In the genomic region with DNA sequence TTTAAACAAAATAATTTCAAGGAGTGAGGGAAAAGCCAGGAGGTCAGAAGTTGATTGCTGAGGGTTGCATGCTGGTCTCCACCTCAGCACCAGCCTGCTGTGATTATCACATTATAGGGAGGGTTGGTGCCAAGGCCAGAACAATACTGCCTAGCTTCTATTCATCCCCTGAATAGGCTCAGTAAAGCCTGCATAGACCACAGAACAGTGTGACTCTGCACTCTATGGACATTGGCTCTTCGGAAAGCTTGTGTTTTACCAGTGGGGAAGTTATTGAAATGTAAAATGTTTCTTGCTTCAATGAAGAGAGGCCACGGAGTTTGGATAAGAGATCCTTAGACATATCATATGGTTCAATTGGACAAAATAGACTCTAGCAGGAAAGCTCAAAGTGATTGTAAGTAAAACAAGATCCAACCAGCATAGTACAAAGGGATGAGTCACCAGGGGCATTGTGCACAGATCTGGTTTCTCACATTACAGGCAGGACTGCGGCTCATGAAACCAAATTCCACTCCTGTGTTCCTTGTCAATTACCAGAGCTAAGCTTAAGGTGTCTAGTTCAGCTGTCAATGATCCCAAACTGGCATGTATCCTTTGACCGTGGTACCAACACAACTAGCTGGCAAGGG, we compare ENCODE assay signal across 15 mouse cellular contexts.
DNase-seq lines count a peak whose midpoint lies in the region; ATAC-seq and TF ChIP-seq lines count a peak whose summit lies in the region.
"Had no signal": no experiment of that assay in that cellular context is flagged by ENCODE, and none has a peak within 500 bp of the region (broad histone marks: within the 10 kb centered on the region; RNA-seq: fewer than 3 reads in every experiment).

No protein-coding gene starts in this region.

- no peaks in the 10 kb centered on the region for H3K4me1 ChIP-seq in embryonic facial prominence, embryonic 11.5 days (ENCODE audit: control insufficient read depth, insufficient read depth, low read length)
- H3K4me1 ChIP-seq in embryonic facial prominence, embryonic 10.5 days = peaks cover 8% of the 10 kb centered on the region
- H3K4me1 ChIP-seq in forebrain, embryonic 15.5 days = no peaks in the 10 kb centered on the region
- peaks cover 5% of the 10 kb centered on the region; the same call in 1 of the 2 replicates for H3K4me1 ChIP-seq in midbrain, embryonic 14.5 days (ENCODE audit: control insufficient read depth, insufficient read depth, low read length)
- no peaks in the 10 kb centered on the region for H3K4me1 ChIP-seq in heart, embryonic 10.5 days
- H3K4me1 ChIP-seq in lung, postnatal 0 days (ENCODE audit: insufficient read depth, low read depth, low read length) = no peaks in the 10 kb centered on the region
- H3K4me1 ChIP-seq: hindbrain, embryonic 15.5 days; kidney, embryonic 15.5 days; limb, embryonic 13.5 days; neural tube, embryonic 12.5 days had no signal

- H3K9me3 ChIP-seq in embryonic facial prominence, embryonic 11.5 days (replicated peaks; ENCODE audit: control insufficient read depth, low read length) = no peaks in the 10 kb centered on the region
- no peaks in the 10 kb centered on the region for H3K9me3 ChIP-seq in embryonic facial prominence, embryonic 10.5 days
- H3K9me3 ChIP-seq in forebrain, embryonic 15.5 days = no peaks in the 10 kb centered on the region
- no peaks in the 10 kb centered on the region for H3K9me3 ChIP-seq in midbrain, embryonic 14.5 days (ENCODE audit: control insufficient read depth, low read length)
- no peaks in the 10 kb centered on the region for H3K9me3 ChIP-seq in heart, embryonic 10.5 days
- H3K9me3 ChIP-seq in lung, postnatal 0 days (ENCODE audit: low read length) = no peaks in the 10 kb centered on the region
- H3K9me3 ChIP-seq: hindbrain, embryonic 15.5 days; kidney, embryonic 15.5 days; limb, embryonic 13.5 days; neural tube, embryonic 12.5 days had no signal

- no peak; the same call in 1 of the 2 replicates for ATAC-seq in embryonic facial prominence, embryonic 11.5 days (replicated peaks; ENCODE audit: insufficient number of reproducible peaks, low FRiP score, low TSS enrichment, low read depth)
- ATAC-seq in forebrain, embryonic 15.5 days (replicated peaks) = 0 out of 2 replicates have a peak, but pooled peaks have one; percentile 70
- no peak; the same call in 1 of the 2 replicates for ATAC-seq in midbrain, embryonic 14.5 days (ENCODE audit: low FRiP score, low TSS enrichment)
- no peak for ATAC-seq in lung, postnatal 0 days
- ATAC-seq: liver, postnatal 0 days had no signal

- peak; percentile 17 for DNase-seq in embryonic facial prominence, embryonic 11.5 days (ENCODE audit: low spot score)
- no peak for DNase-seq in embryonic facial prominence, embryonic 10.5 days (ENCODE audit: low spot score)
- peak; percentile 72 for DNase-seq in brain, embryonic 14.5 days (ENCODE audit: low read depth)
- DNase-seq in midbrain, embryonic 14.5 days = peak; percentile 27
- DNase-seq in thymus, postnatal 0 days (ENCODE audit: low spot score) = no peak
- DNase-seq in heart, embryonic 10.5 days (ENCODE audit: low spot score) = no peak
- DNase-seq in lung, postnatal 0 days (ENCODE audit: low spot score) = no peak
- DNase-seq: cerebellum, adult 9-11 months; liver, postnatal 0 days had no signal

- WGBS in embryonic facial prominence, embryonic 11.5 days = 59% methylated on average over 4 of the region's 4 CpGs
- 56% methylated on average over 4 of the region's 4 CpGs for WGBS in embryonic facial prominence, embryonic 10.5 days
- 18% methylated on average over 4 of the region's 4 CpGs for WGBS in forebrain, embryonic 15.5 days
- 5% methylated on average over 4 of the region's 4 CpGs for WGBS in midbrain, embryonic 14.5 days
- WGBS in heart, embryonic 10.5 days = 80% methylated on average over 4 of the region's 4 CpGs
- WGBS in lung, postnatal 0 days = 91% methylated on average over 4 of the region's 4 CpGs

- no peaks in the 10 kb centered on the region for H3K27me3 ChIP-seq in embryonic facial prominence, embryonic 11.5 days (ENCODE audit: control insufficient read depth, insufficient read depth, low read length)
- peaks cover 14% of the 10 kb centered on the region; the same call in 1 of the 2 replicates for H3K27me3 ChIP-seq in embryonic facial prominence, embryonic 10.5 days (replicated peaks; ENCODE audit: low read depth, poor library complexity, severe bottlenecking)
- no peaks in the 10 kb centered on the region for H3K27me3 ChIP-seq in forebrain, embryonic 15.5 days
- H3K27me3 ChIP-seq in midbrain, embryonic 14.5 days (ENCODE audit: control insufficient read depth, insufficient read depth, low read length) = peaks cover 20% of the 10 kb centered on the region; the same call in 1 of the 2 replicates
- no peaks in the 10 kb centered on the region for H3K27me3 ChIP-seq in heart, embryonic 10.5 days (ENCODE audit: insufficient read depth, poor library complexity, severe bottlenecking)
- no peaks in the 10 kb centered on the region for H3K27me3 ChIP-seq in lung, postnatal 0 days (replicated peaks; ENCODE audit: insufficient read depth, low read length)
- H3K27me3 ChIP-seq: kidney, embryonic 15.5 days; limb, embryonic 13.5 days; neural tube, embryonic 12.5 days had no signal

- no peak for TF ChIP-seq POLR2A in brain, embryonic 14.5 days (IDR thresholded peaks at IDR 0.05; ENCODE audit: borderline replicate concordance, extremely low read depth, insufficient read depth, insufficient read length, poor library complexity, severe bottlenecking)

- no peak for TF ChIP-seq CTCF in brain, embryonic 14.5 days (IDR thresholded peaks at IDR 0.05; ENCODE audit: borderline replicate concordance, extremely low read depth, insufficient read depth, insufficient read length)
- TF ChIP-seq CTCF in lung, postnatal 0 days (IDR thresholded peaks at IDR 0.05) = no peak

- TF ChIP-seq EP300 in lung, postnatal 0 days (IDR thresholded peaks at IDR 0.05) = no peak

- no peak overlapping the region for H3K27ac ChIP-seq in embryonic facial prominence, embryonic 11.5 days (replicated peaks; ENCODE audit: low read depth, low read length)
- no peak overlapping the region for H3K27ac ChIP-seq in embryonic facial prominence, embryonic 10.5 days (replicated peaks)
- H3K27ac ChIP-seq in forebrain, embryonic 15.5 days (replicated peaks) = no peak overlapping the region
- no peak overlapping the region for H3K27ac ChIP-seq in midbrain, embryonic 14.5 days (replicated peaks; ENCODE audit: low read depth, low read length)
- H3K27ac ChIP-seq in heart, embryonic 10.5 days = no peak overlapping the region
- no peak overlapping the region for H3K27ac ChIP-seq in lung, postnatal 0 days (ENCODE audit: low read length)
- H3K27ac ChIP-seq: hindbrain, embryonic 15.5 days; kidney, embryonic 15.5 days; limb, embryonic 13.5 days; neural tube, embryonic 12.5 days had no signal

- H3K9ac ChIP-seq in embryonic facial prominence, embryonic 11.5 days (replicated peaks; ENCODE audit: low read length) = no peak overlapping the region
- H3K9ac ChIP-seq in forebrain, embryonic 15.5 days (replicated peaks) = no peak overlapping the region
- H3K9ac ChIP-seq in midbrain, embryonic 14.5 days (replicated peaks; ENCODE audit: low read length) = no peak overlapping the region
- H3K9ac ChIP-seq in lung, postnatal 0 days (replicated peaks; ENCODE audit: low read depth) = no peak overlapping the region
- H3K9ac ChIP-seq: hindbrain, embryonic 15.5 days; kidney, embryonic 15.5 days; limb, embryonic 13.5 days; liver, postnatal 0 days; neural tube, embryonic 12.5 days had no signal

- no peak overlapping the region for H3K4me2 ChIP-seq in embryonic facial prominence, embryonic 11.5 days (ENCODE audit: low read depth, low read length)
- no peak overlapping the region for H3K4me2 ChIP-seq in forebrain, embryonic 15.5 days (replicated peaks)
- H3K4me2 ChIP-seq in midbrain, embryonic 14.5 days (ENCODE audit: low read length) = no peak overlapping the region
- no peak overlapping the region for H3K4me2 ChIP-seq in lung, postnatal 0 days (replicated peaks; ENCODE audit: low read depth, low read length)
- H3K4me2 ChIP-seq: heart, embryonic 11.5 days; hindbrain, embryonic 15.5 days; kidney, embryonic 15.5 days; limb, embryonic 13.5 days; neural tube, embryonic 12.5 days had no signal

- H3K4me3 ChIP-seq in embryonic facial prominence, embryonic 11.5 days (ENCODE audit: low read depth, low read length) = no peak overlapping the region
- H3K4me3 ChIP-seq in embryonic facial prominence, embryonic 10.5 days = no peak overlapping the region
- no peak overlapping the region for H3K4me3 ChIP-seq in forebrain, embryonic 15.5 days
- no peak overlapping the region for H3K4me3 ChIP-seq in midbrain, embryonic 14.5 days (replicated peaks; ENCODE audit: low read depth, low read length)
- H3K4me3 ChIP-seq in heart, embryonic 10.5 days = no peak overlapping the region
- H3K4me3 ChIP-seq in lung, postnatal 0 days (ENCODE audit: low read depth, low read length) = no peak overlapping the region
- H3K4me3 ChIP-seq: hindbrain, embryonic 15.5 days; kidney, embryonic 15.5 days; limb, embryonic 13.5 days; neural tube, embryonic 12.5 days had no signal

- H3K36me3 ChIP-seq in embryonic facial prominence, embryonic 11.5 days (replicated peaks; ENCODE audit: control insufficient read depth, insufficient read depth, low read depth, low read length) = no peaks in the 10 kb centered on the region
- H3K36me3 ChIP-seq in embryonic facial prominence, embryonic 10.5 days (replicated peaks) = no peaks in the 10 kb centered on the region
- H3K36me3 ChIP-seq in forebrain, embryonic 15.5 days = no peaks in the 10 kb centered on the region
- H3K36me3 ChIP-seq in midbrain, embryonic 14.5 days (ENCODE audit: control insufficient read depth, insufficient read depth, low read length) = no peaks in the 10 kb centered on the region
- no peaks in the 10 kb centered on the region for H3K36me3 ChIP-seq in heart, embryonic 10.5 days
- H3K36me3 ChIP-seq in lung, postnatal 0 days (ENCODE audit: insufficient read depth, low read length) = no peaks in the 10 kb centered on the region
- H3K36me3 ChIP-seq: hindbrain, embryonic 15.5 days; kidney, embryonic 15.5 days; limb, embryonic 13.5 days; neural tube, embryonic 12.5 days had no signal

Comparison
In these comparisons a context has a peak if more than half of its experiments do, and no peak if none do; other contexts are left out.
1. DNase-seq: peak in embryonic facial prominence, embryonic 11.5 days (single experiment), brain, embryonic 14.5 days (single experiment) and midbrain, embryonic 14.5 days (single experiment); none in embryonic facial prominence, embryonic 10.5 days (single experiment), thymus, postnatal 0 days (single experiment), heart, embryonic 10.5 days (single experiment) and lung, postnatal 0 days (single experiment).